Mouse (Mus musculus) layer of hippocampus, adult 11-12 months (tissue): ENCODE data around the gene Ruvbl2.

Source experiments
- DNase-seq: peaks from one replicate; pipeline ENCODE4 v3.0.0; 2022; ENCODE audit warnings: low spot score

Ruvbl2 gene

GRCm38 (mm10) chr7:45421194-45421593, 16.7 kb downstream of the Ruvbl2 start:
- DNase-seq, result no peak

- no peak for DNase-seq
Measured at GRCm38 (mm10) chr7:45420615-45420919, 17.3 kb downstream of the Ruvbl2 start, which contains the start of gene Lhb. Gene Lhb (plus strand): TSS chr7:45420820.

- no peak for DNase-seq
Measured at GRCm38 (mm10) chr7:45419859-45420614, 17.9 kb downstream of the Ruvbl2 start.

DNA sequence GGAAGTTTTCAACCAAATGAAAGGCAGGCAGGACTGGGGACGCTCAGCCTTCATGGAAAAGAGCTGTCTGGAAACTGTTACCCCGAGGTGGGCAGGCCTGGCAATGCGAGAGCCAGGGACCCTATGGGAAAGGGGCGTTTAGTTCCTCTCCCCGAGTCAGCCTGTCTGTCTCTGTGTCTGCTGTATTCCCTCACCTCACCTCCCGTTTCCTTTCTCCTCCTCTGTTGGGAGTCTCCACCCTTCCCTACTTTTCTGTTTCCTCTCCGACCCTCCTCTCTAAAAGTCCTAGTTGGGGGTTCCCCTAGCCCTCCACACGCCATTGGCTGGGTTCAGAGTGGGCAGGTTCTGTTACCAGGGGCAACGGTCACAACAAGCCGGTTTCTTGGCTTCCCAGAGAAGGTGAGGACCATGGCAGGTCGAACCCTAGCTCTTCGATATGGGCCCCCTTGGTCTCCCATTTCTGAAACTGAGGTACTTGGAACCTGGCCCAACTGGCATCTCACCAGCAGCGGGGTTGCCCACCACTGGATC, 19.9 kb downstream of the Ruvbl2 start:
- no peak for DNase-seq

DNA sequence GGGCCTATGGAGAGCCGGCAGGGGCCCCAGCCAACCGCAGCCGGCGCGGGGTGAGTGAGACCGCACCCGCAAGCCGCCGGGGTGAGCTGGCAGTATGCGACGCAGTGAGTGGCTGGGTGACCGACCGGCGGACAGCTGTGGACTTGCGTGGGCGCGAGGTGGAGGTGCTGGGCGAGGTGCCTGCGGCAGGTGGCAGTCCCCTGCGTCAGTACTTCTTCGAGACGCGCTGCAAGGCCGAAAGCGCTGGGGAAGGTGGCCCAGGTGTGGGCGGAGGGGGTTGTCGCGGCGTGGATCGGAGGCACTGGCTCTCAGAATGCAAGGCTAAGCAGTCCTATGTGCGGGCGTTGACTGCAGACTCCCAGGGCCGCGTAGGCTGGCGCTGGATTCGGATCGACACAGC, 22.3 kb downstream of the Ruvbl2 start:
- DNase-seq, result no peak

DNA sequence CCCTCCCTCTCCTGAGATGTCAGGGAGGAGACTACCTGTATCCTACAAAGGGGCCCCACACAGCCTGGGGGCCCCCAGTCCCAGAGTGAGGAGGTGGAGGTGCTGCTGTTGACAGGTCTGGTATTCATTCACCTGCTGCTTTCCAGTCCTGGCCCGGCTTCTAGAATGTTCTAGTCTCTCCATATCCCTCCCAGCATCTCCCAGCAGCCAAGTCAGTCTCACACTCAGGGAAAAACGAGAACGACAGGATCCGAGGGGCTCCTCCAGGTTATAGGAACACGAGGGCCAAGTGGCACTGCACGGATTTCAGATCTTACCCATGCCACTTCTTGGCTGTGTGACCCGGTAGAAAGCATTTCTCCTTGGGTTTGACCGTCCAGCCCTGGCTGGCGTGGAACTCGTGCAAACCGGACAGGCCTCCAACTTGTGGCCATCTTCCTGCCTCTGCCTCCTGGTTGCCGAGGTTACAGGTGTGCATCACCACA, 23.1 kb downstream of the Ruvbl2 start:
- no peak for DNase-seq

DNA sequence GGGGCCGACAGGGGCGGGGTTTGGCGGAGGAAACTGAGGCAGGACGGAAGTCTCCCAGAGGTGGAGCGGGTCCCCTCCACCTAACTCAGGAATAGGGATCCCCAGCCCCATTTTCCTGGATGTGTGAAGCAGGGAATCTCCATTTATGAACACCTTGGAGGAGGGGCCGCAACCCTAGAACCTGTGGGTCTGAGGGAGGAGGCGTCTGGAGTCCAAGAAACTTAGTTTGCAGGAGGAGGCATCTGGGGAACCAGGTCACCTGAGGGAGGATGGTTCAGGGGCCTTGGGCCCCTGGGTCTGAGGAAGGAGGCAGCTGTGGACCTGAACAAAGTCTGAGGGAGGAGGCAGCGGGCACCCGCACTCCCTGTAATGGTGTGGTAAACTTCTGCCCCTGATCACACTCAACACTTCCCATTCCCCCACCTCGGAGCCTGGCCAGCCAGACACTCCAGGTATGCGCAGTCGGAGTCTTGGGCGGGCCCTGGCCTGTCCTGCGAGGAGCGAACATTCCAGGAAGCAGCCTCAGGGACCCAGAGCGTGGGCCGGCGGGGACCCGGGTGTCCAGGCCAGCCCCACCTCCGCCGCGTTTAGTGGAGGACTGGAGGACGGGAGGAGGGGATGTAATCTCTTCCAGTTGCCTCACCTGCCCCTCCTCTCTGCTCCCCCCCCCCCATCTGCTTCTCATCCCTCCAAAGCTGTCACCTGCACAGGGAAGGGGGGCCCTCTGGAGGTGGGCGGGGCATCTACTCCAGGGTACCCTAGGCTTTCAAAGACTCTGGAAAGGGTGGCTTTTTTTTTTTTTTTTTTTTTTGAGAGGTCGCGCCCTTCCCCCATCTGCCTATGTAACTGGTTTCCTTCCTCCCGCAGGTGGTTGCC, 23.8 kb downstream of the Ruvbl2 start:
- DNase-seq, result no peak

DNA sequence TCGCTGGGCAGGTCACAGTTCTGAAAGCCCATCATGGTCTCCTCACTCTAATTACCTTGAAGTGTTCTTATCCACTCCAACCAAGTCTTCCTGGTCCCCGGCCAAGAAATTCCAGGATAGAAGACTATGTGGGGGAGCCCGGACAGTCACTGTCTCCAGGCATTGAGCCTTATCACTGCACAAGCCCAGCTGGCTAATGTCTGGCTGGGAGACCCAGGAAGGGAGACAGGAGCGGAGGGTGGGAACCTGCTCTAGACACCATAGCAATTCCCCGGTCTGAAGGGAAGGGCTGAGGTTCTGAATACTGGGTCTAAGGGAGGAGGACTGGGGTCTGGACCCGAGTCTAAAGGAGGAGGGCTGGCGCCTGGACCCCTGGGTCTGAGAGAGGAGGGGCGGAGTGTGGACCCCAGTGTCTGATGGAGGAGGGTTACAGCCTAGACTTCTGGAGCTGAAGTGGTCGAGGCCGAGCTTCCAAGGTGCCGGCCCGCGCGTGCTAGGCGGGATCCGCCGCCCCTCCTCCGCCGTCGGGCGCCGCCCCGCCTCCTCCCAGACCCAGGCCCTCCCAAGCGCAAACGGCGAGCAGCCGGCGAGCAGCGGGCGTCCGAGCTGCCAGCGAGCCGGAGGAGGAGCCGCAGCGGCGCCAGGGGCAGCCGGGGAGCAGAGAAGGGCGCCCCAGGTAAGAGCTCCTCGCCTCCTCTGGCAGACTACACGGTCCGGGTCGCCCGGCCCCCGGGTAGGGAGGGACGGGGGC, 24.6 kb downstream of the Ruvbl2 start, which contains the start of gene Ntf5:
Gene Ntf5, plus strand, starts transcription at position 583 of the 751 bp plus-strand sequence.
- DNase-seq, result no peak

GRCm38 (mm10) chr7:45412421-45412820, 25.5 kb downstream of the Ruvbl2 start:
- DNase-seq, result no peak

GRCm38 (mm10) chr7:45409497-45410163, 28.3 kb downstream of the Ruvbl2 start:
- no peak for DNase-seq

DNA sequence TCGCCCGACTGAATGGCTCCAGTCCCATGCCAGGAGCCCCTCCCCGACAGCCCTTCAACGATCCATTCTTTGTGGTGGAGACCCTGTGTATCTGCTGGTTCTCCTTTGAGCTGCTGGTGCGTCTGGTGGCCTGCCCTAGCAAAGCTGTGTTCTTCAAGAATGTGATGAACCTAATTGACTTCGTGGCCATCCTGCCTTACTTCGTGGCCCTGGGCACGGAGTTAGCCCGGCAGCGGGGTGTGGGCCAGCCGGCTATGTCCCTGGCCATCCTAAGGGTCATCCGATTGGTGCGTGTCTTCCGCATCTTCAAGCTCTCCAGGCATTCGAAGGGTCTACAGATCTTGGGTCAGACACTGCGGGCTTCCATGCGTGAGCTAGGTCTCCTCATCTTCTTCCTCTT, 28.9 kb downstream of the Ruvbl2 start:
- DNase-seq, result no peak

DNA sequence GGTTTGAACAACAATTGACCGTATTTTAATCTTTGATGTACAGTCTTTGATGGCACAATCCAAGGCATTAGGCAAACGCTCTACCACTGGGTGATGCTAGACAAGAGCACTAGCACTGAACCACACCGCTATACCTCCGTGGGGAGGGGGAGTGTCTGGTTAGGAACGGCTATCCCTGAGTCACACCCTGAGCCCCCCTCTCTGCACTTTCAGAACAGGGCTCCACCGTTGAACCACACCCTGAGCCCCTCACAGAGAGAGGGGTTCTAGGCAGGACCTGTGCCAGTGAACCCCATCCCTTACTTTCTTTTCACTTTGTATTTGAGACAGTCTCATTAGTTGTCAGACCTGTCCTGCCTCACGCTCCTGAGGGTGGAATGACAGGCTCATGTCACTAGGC, 29.5 kb downstream of the Ruvbl2 start:
- DNase-seq, result no peak

- no peak for DNase-seq
Measured at GRCm38 (mm10) chr7:45407836-45408235, 30.1 kb downstream of the Ruvbl2 start.

DNA sequence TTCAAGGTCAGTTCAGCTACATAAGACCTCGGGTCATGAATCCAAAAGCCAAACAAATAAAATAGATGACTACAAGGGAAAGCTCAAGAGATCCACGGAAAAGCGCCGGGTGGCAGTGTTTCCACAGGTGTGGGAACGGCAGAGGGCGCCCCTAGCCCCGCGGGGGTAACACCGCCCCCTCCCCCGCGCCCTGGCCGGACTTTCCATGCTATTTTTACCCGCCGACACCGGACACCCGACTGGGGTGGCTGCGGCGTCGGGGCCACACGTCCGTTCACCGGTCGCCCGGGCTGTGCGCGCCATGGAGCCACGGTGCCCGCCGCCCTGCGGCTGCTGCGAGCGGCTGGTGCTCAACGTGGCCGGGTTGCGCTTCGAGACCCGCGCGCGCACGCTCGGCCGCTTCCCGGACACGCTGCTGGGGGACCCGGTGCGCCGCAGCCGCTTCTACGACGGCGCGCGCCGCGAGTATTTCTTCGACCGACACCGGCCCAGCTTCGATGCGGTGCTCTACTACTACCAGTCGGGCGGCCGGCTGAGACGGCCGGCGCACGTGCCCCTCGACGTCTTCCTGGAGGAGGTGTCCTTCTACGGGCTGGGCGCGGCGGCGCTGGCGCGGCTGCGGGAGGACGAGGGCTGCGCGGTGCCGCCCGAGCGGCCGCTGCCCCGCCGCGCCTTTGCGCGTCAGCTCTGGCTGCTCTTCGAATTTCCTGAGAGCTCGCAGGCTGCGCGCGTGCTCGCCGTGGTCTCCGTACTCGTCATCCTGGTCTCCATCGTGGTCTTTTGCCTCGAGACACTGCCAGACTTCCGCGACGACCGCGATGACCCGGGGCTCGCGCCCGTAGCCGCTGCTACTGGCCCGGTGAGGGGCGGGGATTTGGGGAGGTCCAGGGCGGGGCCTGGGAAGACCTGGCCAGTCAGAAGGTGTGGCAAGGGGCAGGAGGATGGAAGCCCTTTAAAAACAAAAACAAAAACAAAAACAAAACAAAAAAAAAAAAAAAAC, 31.4 kb downstream of the Ruvbl2 start:
- no peak for DNase-seq

DNA sequence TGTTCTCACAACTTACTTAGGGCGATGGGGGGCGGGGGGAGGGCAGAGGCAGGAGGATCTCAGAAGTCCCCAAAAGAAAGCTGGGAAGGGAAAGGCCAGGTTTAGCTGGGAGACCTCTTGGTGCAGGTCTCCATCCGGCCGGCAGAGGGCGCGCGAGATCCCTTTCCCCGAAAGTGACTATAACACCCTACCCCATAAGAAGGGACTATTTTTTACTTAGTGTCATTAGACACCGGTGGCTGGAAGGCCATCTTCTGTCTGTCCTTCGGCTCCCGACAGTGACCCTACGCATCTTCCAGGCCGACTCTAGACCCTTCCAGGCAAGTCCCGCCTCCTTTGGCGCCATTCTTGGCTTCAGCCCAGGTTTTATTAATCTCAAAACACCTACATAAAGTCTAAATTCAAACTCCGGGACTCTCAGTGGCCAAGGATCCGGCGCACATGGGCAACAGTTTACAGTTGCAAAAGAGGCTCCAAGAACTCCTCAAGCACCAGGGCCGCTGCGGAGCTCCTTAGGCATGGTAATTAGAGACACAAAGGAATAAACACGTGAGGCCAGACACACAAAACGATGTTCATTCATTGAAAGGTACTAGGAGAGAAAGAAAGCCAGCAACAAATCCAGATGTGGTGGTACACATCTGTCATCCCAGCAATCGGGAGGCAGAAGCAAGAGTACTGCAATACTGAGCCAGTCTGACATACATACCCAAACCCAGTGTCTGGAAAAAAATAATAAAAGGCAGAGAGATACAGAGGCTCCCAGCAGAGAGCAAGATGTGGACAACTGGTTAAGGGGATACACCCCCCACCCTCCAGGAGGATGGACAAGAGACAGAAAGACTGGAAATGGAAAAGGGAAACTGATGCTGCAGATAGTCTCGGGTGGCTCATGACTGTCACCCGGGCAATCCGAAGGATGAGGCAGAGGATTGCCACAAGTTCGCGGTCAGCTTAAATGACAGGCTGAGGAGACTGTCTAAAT, 32.5 kb downstream of the Ruvbl2 start, which contains the start of gene Kcna7:
Gene Kcna7, plus strand, starts transcription at position 563 of the 985 bp plus-strand sequence.
- DNase-seq, result peak; percentile 64

DNA sequence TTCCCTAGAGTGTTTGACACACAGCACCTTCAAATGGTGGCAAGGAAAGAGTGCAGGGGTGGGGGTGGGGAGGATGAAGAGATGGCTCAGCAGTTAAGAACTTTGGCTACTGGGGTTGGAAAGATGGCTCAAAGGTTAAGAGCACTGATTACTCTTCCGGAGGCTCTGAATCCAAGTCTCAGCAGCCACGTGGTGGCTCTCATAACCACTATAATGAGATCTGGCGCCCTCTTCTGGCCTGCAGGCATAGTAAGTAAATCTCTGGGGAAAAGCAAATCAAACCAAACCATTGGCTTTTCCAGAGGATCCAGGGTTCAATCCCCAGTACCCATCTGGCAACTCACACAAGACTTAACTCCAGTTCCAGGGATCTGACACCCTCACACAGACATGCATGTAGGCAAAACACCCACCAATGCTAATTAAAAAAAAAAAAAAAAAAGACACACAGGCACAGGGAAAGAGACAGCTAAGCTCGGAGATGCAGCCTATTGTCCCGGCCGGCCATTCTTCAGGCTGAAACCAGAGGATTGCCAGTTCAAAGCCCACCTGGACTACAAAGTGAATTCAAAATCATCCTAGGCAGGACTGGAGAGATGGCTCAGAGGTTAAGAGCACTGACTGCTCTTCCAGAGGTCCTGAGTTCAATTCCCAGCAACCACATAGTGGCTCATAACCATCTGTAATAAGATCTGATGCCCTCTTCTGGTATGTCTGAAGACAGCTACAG, 34.2 kb downstream of the Ruvbl2 start:
- peak; percentile 49 for DNase-seq

GRCm38 (mm10) chr7:45401521-45402085, 36.3 kb downstream of the Ruvbl2 start:
- no peak for DNase-seq

DNA sequence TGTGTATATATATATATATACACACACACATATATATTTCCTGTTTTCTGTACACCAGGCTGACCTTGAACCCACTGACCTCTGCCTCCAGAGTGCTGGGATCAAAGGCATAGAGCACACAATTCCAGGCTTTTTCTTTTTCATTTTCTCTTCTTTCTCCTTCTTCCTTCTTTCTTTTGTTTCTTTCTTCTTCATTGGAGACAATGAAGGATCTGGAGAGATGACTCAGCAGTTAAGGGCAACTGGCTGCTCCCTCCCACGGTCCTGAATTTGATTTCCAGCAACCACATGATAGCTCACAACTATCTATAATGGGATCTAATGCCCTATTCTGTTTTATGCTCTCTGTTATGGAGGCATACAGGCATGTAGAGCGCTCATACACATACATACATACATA, 41.1 kb downstream of the Ruvbl2 start:
- DNase-seq, result no peak
